Mouse (Mus musculus) urinary bladder, postnatal 36 days (tissue): ENCODE measurements around the gene Fancc.

Experiments used
- DNase-seq, 2 experiments: peaks; one replicate each; pipeline ENCODE4 v3.0.0; 2022; ENCODE audit warnings: low spot score in 2 of 2, mixed read lengths in 1 of 2

Gene Fancc

DNA sequence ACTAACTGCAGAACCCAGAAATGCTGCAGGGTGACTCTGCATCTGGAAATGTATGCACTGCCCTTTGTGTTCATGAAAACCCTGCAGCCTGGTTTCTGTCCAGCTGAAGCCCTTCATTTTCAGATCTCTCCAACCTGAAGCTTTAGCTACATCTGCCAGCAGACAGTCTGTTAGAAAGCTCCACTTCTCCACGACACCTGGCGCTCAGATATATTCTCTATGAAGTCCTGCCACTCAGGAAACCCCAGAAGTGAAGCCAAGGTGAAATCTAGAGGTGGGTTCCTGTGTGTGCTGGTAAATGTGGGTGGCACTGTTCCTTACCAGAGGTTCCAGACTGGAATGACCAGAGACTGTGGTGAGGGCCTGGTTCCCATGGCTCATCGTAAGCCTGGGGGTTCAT, 235.4 kb downstream of the Fancc start:
- DNase-seq: no peak

DNA sequence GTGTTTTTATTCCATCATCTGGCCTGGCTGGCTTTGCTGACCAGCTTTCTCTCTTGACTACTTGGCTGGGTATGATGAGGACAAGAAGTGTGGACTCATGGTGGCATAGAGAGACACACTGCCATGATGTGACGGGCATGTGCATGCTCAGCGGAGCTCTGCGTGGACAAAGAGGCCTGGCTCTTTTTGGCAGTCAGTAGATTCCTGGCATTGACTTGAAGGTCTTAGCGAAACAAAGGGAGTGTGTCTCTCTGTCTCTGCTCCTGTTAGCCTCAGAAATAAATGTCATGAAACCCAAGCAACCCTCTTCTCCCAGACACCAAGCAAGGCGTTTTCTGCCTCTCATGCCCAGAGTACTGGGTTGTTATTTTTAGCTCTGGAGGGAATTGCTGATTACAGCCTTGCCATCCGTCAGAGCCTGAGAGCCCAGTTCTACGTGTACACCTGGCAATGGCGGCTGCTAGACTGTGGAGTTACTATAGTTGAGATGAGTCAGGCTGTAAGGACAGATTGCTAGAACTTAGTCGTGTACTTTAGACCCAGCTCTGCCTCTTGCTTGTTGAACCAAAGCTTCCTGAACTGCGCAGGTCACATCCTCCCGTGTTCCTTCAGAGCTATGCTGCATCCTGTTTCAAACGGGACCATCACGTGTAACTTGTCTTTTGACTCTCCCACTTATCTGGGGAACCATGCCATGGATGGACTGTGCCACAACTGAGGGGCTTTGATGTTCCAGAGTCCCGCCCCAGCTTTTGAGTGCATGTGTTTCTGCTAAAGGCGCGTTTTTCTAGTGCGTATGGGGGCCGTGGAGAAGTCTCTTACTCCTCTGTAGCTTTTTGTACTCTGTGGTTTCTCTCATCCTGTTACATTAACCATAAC, 236.1 kb downstream of the Fancc start:
- DNase-seq: no peak

DNA sequence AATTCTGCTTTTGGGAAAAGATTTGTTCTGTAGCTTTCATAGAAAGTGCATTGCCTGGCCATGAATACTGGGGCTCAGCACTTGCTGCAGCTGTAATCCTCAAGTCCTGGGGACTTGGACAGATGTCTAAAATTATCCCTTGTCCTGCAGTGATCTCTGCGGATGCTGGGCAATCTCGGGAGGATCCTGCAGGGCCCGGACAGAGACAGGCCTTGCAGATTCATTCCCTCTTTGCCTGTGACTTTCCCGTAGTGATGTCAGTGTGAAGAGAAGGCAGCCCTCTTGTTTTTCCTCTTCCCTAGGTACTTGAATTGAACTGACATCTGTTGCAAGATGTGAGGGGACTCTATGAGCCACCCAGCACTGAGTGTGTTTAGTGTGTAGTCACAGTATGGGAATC, 236.9 kb downstream of the Fancc start:
- no peak for DNase-seq

DNA sequence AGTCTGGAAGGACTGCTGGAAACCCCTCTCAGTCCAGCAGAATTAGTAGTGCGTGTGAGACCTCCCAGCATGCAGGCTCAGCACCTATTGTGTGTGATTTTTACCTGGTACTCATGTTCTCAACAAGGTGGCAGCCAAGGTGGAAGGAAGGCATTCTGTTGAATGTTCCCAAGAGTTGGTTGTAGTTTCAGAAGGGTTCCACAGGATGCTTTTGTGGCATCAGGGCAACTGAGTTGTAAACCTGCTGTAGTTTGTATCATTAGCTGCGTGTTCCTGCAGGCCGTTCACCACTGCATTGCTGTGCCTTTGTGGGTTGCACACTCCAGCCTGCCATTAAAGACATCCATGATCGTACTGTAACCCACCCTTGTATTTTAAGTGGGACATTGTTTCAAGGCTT, 238.4 kb downstream of the Fancc start:
- DNase-seq: no peak

DNA sequence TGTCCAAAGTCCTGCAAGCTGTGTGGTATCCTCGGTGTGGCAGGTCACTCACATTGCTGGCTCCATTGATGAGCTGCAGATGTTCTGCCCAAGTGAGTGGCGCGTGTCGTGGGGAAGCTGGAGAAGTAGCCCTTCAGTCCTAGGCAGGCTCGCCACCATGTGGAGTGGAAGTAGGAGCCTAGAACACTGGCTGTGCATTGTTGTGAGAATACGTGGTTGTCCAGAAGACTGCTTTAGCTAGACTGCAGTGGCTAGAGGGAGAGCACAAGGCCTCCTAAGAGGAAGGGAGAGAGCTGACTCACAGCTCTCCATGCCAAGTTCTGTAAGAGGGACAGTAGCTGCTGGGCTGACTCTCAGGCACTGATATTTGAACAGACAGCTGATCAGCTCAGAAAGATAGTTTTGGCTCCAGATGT, 238.9 kb downstream of the Fancc start:
- DNase-seq: no peak

DNA sequence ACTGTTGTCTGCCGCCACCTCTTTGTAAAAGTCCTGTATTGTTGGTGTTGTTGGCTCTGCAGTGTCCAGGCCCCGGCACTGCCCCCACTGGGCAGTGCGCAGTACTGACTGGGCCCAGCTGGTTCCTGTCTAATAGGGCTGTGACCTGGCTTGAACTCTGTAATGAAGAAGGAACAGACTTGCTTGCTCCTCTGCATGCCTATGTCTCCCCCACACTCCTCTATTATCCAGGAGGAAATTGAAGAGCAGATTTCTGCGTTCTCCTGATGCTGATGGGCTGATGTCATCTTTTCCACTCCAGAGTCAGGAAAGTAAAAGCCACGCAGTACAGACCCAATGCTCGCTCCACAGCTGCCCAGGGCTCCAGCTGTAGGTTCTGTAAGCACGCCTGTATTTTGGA, 240.3 kb downstream of the Fancc start:
- no peak for DNase-seq

DNA sequence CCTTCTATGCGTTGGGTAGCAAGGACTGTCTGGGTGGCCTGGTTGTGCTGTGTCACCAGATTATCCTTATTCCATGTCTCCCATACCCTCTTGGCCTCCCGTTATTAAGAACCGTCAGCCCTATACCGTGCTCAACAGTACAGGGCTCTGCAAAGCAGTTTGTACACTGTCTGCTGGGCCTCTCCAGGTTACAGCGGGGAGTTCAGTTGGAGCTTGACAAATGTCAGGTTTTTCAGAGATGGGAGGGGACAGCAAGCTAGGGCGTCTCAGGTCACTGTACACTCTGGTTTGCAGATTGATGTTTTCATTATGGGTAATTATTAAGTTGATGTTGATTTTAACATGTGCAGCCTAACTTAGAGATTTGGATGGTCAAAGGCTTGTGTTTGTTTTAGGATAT, 240.9 kb downstream of the Fancc start:
- DNase-seq: no peak

DNA sequence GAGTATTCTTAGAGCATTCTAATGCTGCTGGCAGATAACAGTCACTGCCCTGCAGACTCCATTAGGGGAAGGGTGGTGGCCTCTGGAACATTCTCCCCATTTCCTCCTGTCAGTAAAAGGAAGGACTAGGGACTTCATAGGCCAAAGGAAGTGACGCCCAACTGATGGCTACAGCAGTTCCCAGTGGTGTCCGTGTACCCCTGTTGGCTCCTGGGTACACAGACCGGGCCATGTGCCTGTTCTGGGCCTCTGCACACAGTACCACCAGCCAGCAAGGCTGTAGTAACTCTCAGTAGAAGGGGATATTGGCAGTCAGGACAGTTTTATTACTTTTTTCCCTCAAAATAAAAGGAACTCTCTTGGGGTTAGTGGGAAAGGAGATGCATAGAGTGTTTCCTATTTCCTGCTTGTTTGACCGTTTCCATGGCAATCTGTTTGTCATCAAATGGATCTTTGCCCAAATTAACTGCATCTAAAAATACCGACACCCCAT, 241.5 kb downstream of the Fancc start:
- DNase-seq: no peak

DNA sequence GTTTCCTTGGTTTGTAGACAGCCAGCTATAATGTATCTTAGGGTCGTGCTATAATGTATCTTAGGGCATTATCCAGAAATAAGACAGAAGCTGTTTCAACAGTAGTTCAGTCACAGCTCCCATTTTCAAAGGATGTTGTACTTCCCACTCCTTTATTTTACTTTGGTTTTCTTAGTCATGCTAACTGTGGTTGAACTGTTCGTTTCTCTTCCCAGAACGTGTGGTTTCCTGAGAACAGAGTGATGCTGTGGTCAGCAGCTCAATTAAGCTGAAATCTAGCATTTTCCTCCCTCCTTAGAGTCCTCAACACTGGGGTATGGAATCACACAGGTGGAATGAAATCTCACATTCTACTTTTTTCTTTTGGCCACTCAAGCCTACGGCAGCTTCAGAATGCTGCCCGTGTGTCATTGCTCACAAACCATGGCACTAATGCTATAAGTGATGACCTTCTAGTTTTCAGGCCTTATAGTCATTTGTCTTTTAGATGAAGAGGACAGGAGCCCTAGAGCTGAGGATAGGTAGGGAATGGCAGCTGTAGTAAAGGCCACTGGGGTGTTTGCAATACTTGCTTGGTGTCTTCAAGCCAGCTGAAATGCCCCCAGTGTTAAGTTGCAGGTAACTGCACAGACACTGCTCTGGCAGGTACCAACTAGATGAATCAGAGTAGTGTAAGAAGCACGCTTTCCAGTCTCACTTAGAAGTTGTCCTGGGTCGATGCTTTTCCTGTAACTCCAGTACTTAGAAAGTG, 243.0 kb downstream of the Fancc start:
- DNase-seq: no peak

DNA sequence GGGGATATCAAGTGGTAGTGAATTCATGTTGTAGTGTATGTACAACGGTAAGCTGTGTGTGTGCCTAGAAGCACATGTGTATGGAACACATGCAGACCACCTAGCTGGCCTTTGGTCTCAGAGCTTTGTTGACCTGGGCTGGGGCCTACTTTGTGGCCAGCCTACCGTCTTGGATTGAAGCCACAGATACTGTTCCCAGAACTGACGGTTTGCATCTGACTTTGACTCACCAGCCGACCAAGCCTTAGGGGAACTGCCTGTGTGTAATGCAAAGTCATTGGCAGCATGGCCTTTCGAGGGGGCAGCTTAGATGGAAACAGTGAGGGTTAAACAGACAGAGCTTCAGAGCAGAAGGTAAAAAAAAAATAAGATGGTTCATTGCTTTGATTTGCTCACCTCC, 243.9 kb downstream of the Fancc start:
- DNase-seq: no peak

DNA sequence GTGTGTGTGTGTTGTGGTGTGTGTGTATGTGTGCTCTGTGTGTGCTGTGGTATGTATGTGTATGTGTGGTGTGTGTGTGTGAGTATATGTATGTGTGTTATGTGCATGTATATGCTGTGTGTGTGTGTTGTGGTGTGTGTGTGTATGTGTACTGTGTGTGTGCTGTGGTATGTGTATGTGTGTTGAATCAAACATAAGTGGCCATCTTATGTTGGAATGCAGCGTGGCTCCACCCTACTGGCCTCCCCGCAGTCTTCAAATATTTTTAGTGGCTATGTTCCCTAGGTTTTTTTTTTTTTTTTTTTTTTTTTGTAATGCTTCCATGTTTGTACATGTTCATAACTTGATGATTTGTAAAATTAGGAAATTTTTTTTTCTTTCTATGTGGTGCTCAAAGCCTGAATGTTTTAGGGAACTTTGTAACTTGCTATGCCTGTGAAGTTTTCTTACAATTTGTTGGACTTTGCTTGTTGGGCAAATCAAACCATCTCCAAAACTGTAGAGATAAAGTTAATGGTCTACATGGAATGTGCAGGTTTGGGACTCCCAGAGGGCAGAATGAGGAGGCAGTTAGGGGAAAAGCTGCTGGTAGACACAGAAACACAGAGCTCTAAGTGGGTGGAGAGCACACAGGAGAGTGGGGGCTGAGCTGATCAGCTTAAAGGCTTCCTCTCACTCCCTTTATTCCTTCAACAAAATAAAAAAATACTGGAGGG, 244.6 kb downstream of the Fancc start:
- DNase-seq: no peak

DNA sequence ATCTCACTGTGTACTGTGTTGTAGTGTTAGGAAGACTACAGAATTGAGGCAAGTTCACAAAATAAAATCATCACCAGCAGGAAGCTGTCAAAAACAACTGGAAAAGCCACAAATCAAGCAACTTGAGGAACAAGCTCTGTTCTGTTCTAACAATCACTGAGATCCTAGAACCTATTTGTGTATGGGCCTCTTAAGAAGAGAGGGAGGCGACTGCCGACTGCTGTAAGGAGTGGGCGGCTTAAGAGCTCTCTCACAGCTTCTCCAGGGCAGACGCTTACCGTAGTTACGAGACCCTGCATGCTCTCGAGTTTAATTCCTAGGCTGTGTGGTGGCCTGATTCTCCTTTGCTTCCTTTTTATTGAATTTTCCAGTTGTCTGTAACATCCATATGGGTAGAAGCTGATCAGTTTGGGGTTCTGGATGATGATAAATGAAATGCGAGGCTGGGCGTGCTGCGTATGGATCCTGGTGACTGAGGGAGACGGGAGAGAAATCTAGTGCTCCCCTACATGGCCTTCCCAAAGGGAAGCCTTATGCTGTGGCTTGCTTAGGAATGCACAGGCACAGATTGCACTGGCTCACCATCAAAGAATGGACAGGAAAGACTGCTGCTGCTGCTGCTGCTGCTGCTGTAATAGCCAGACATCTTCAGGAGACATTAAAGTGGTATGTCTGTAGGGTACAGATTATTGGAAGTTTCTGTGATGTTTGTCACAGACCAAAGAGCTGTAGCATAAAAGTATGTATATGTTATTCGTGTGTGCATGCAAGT, 245.8 kb downstream of the Fancc start:
- no peak for DNase-seq

DNA sequence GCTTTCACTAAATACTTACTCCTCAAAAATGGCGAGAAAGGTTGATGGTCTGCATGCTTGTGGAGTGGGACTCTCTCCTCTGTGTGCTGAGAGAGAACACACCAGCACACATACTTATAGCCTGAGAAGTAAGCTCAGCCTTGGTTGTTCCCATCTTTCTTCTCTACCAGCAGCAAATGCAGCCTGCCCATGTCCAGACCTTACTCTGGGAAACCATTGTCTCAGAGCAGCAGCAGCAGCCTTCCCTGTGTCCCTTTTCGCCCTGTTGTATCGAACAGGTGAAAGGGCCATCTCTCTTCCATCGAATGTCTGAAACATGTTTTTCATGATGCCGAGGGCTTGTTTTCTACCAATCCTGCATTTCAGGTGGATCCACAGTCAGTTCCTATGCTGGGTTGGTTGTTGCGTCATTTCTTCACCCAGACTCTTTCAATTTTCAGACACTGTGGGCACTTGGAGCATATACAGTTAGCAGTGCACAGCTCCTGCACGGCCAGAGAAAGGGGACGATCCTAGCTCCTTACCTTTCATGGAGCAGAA, 246.6 kb downstream of the Fancc start:
- DNase-seq: no peak

DNA sequence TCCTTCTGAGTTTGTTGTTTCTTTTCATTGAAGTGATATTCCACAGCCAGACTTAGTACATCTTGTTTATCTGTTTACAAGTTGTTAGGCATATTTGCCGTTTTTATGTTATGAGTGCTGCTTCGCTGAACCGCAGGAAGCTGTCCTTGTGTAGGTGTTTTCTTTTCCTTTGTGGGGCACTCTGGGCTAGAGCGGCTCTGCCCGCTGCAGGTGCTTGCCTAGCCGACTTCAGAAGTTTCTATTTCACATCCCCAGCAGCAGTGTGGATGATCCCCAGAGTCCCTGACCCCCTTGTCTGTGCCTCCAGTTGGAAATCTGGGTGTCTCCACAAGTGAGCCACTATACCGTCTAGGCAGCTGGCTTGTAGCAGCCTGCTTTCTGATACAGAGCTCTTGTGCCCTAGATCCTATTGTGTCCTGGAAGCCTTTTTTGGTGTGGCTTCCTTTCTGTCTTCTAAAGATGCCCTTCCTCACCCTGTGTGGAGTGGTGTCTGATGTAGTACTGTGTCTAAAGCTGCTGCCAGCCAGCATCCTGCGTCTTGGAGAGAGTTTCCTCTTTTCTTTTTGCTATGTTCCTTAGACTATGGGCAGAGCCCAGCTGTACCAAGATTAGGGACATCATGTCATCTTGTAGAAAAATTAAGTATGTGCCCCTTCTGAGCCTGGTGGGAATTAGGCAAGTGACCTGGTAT, 247.2 kb downstream of the Fancc start:
- no peak for DNase-seq

DNA sequence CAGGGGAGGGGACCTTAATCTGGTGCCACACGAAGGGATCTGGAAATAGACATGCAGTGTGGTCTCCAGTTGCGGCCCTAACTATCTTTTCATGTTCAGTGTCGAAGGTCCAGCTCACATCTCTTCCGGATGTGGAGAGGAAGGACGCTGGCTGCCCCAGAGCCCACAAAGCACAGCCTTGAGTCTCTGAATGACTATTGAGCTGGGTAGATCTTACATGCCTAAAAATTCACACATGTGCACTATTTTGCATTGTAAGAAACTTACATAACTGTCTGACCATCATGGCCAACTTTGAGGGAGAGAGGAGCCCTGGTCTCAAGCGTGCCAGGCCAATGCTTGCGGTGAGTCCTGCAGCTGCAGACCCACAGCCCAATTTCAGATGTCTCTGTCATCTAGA, 247.9 kb downstream of the Fancc start:
- DNase-seq: no peak

DNA sequence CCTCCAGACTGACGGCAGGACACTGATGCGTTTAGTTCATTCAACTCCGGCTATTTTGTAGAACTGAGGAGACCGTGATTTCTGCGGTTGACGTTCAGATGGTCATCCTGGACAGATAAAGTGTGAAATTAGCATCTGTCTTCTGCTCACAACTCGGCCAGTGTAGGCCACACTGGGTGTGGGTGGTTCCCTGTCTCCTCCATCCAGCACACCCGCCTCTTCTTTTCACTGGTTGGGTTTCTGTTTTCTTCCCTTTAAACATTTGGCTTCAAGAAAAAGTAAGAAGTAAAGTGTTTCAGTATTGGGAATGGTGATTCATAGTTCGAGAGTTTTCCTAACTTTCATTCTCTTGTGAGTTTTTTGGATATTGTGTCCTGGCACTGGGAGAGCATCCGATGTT, 248.8 kb downstream of the Fancc start:
- DNase-seq: no peak

DNA sequence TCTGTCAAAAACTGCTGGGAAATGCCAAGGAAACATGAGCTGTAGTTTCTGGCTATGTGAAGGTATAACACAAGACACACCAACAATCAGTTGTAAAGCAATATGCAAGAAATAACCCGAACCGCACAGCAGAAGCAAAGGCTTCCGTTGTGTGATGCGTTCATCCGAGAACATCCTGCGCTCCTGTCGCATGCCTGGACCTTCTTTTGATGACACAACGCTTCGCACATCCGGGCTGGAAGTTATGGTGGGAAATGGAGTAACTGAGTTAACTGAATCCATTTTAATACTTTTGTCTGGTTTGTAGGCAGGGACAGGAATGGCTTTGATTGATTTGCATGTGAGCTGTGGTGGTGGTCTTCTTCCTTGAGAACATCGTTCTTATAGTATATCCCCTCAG, 249.4 kb downstream of the Fancc start:
- DNase-seq: no peak

DNA sequence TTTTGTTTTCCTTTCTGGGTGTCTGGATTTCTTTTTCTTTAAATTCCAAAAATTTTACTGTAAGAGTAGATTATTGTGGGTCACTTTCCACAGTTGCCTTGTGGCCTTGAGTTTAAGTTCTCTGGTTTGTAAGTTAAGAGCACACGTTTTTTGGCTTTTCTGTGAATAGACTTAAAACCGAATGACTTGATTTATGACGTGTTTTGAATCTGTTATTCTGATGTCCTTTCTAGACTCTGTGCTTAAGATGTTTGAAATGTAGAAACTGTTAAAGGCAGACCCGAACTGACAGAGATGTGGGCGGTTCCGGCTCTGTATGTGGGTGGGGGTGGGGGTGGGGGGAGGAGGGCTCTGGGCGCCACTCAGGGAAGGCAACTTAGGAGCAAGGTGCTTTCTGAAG, 250.0 kb downstream of the Fancc start:
- no peak for DNase-seq

DNA sequence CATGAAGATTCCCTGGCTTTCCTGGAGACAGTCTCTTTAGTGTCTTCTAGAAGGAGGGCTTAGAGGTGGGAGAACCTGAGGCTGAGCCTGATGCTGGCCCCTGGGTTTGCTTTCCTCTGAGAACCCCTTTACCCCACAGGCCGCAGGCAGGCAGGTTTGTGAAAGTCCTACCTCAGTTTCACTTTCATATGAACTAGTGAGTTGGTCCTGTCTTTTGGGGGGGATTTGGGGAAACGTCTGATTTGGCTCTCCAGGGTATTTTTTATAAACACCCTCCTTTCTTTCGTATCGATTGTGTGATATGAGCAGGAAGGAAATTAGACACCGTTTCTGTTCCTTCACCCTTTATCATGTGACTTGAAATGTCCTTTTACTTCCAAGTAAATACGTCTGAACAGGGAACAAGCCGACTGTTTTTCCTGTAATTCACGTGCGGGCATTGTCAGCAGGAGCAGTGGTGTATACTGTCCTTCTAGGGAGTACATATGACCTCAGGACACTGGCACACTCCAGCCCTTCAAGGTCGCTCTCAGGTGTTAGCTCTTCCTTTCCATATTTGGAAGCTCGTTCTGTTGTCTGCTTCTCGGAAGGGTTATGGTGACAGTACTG, 250.6 kb downstream of the Fancc start:
- no peak for DNase-seq

DNA sequence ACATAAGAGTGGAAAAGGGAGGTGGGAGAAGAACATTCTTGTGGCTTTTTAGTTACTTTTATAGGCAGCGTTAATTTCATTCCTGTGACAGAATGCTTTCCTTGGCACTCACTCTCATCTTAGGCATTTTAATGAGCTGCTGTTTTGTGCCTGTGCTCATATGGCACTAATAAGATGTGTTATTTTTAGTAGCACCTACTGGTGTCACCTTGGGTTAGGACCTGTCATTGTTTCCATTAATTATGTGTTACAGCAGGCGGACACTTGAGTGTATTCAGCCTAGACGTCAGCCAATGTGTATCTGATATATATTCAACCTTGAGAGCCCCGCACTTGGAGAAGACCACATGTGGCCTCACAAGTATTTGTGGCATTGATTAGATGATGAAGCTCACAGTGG, 251.3 kb downstream of the Fancc start:
- no peak for DNase-seq
